Mouse (Mus musculus) embryonic facial prominence, embryonic 14.5 days (tissue): ENCODE data around the gene Paxx. TPM values are rescaled to one million over a fixed set of nuclear protein-coding genes. Genes with fewer than 3 reads are reported as not detected.

Experiments
- ATAC-seq: fragments of 200-750 bp; cut with Nextera tagmentation; 2 replicates; pipeline ENCODE4 v1.8.0; 2017; ENCODE audit warnings: low read depth, moderate number of reproducible peaks, moderate TSS enrichment
- DNase-seq: peaks from one replicate; pipeline ENCODE4 v3.0.0-alpha.2; 2015; ENCODE audit warnings: low spot score
- H3K27ac ChIP-seq: fragments of 300-500 bp; sonication (generic); replicated peaks from 2 replicates; pipeline ENCODE4 v1.5.1; 2014; ENCODE audit warnings: low read depth, mild to moderate bottlenecking, low read length, moderate library complexity
- H3K27me3 ChIP-seq: fragments of 300-500 bp; sonication (generic); replicated peaks from 2 replicates; pipeline ENCODE4 v1.6.1; 2014; ENCODE audit warnings: low read length; ENCODE audit not compliant: control insufficient read depth, insufficient read depth
- H3K36me3 ChIP-seq: fragments of 300-500 bp; sonication (generic); 2 replicates; pipeline ENCODE4 v1.6.1; 2014; ENCODE audit warnings: low read length, mixed read lengths; ENCODE audit not compliant: control insufficient read depth, insufficient read depth
- H3K4me1 ChIP-seq: fragments of 300-500 bp; sonication (generic); 2 replicates; pipeline ENCODE4 v1.6.1; 2014; ENCODE audit warnings: antibody characterized with exemption, low read length; ENCODE audit not compliant: control insufficient read depth, insufficient read depth
- H3K4me2 ChIP-seq: fragments of 300-500 bp; sonication (generic); 2 replicates; pipeline ENCODE4 v1.6.1; 2014; ENCODE audit warnings: low read depth, mild to moderate bottlenecking, low read length, moderate library complexity, mixed read lengths
- H3K4me3 ChIP-seq: fragments of 300-500 bp; sonication (generic); 2 replicates; pipeline ENCODE4 v1.5.1; 2014; ENCODE audit warnings: low read depth, mild to moderate bottlenecking, low read length
- H3K9ac ChIP-seq: fragments of 300-500 bp; sonication (generic); 2 replicates; pipeline ENCODE4 v1.6.1; 2014; ENCODE audit warnings: low read depth, mild to moderate bottlenecking, low read length, moderate library complexity, mixed read lengths
- H3K9me3 ChIP-seq: fragments of 300-500 bp; sonication (generic); 2 replicates; pipeline ENCODE4 v1.6.1; 2016; ENCODE audit warnings: low read length; ENCODE audit not compliant: control insufficient read depth
- WGBS: fragments of 180-500 bp; shearing (Covaris S2); extraction: QIAGEN DNeasy Blood & Tissue Kit; methylation state at CpG from one replicate; pipeline ENCODE4 v1.1.7; 2014; 5-methylcytosine and 5-hydroxymethylcytosine counted together
- polyA plus RNA-seq: library from polyadenylated mRNA; unstranded; fragments of >200 nt; fragmentation: Nextera tagmentation; extraction: Ambion mirVana; gene quantifications from 2 replicates; pipeline ENCODE4 v1.2.1, GENCODE M21; 2014

Paxx gene
- polyA plus RNA-seq, 1 experiment from 2014 or later: 41.7 TPM

DNA sequence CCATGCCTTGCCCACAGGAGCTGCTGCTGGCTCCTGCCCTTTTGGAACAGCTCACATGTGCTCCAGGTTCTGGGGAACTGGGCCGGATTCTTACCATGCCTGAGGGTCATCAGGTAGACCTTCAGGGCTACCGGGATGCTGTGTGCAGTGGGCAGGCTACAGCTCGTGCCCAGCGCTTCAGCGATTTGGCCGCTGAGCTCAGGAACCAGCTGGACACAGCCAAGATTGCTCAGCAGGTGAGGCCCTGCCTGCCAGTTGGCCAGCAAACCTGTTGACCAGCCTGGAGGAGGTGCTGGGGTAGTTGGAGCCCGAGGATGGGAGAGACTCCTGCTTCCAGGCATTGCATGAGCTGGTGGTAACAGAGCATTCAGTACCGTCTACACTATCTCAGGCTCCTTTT is 26.6 kb downstream of the Paxx start:
- Histone ChIP-seq H3K36me3 (0 out of 2 replicates have a peak, but pooled peaks cover 3% of the 10 kb centered on the region), H3K9me3 (no peaks in the 10 kb centered on the region), H3K4me3 (no peak overlapping the region), H3K9ac (no peak overlapping the region), H3K4me2 (no peak overlapping the region), H3K27ac (no peak overlapping the region), H3K4me1 (no peaks in the 10 kb centered on the region), H3K27me3 (0 out of 2 replicates have a peak, but pooled peaks cover 4% of the 10 kb centered on the region)
- DNase-seq (no peak), ATAC-seq (no peak)
- WGBS: 92% methylated on average over 8 of the region's 8 CpGs

DNA sequence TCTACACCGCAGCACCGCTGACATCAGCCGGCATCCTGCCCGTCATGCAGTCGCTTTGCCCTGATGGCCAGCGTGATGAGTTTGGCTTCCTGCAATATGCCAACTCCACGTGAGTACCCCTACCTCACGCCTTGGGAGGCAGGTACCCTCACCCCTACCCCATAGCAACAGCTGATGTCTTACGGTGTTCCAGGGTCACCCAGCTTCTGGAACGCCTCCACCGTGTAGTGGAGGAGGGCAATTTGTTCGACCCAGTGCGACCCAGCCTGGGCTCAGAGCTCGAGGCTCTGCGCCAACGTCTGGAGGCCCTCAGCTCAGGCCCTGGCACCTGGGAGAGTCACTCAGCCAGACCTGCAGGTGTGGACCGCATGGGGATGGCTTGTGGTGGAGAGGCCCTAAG is 27.8 kb downstream of the Paxx start:
- H3K4me2 ChIP-seq: no peak overlapping the region
- no peak overlapping the region for H3K4me3 ChIP-seq
- H3K9me3 ChIP-seq: no peaks in the 10 kb centered on the region
- no peak overlapping the region for H3K27ac ChIP-seq
- H3K27me3 ChIP-seq: 0 out of 2 replicates have a peak, but pooled peaks cover 4% of the 10 kb centered on the region
- ATAC-seq: no peak
- H3K36me3 ChIP-seq: 0 out of 2 replicates have a peak, but pooled peaks cover 3% of the 10 kb centered on the region
- no peaks in the 10 kb centered on the region for H3K4me1 ChIP-seq
- H3K9ac ChIP-seq: no peak overlapping the region
- WGBS: 87% methylated on average over 17 of the region's 17 CpGs
- DNase-seq: no peak

GRCm38 (mm10) chr2:25432326-25433098 is 28.4 kb downstream of the Paxx start:
- H3K4me3 ChIP-seq: no peak overlapping the region
- H3K27me3 ChIP-seq: 0 out of 2 replicates have a peak, but pooled peaks cover 4% of the 10 kb centered on the region
- ATAC-seq (no peak), DNase-seq (no peak)
- H3K9ac ChIP-seq: no peak overlapping the region
- H3K4me2 ChIP-seq: no peak overlapping the region
- no peaks in the 10 kb centered on the region for H3K4me1 ChIP-seq
- H3K27ac ChIP-seq: no peak overlapping the region
- 72% methylated on average over 11 of the region's 11 CpGs for WGBS
- H3K9me3 ChIP-seq: no peaks in the 10 kb centered on the region
- 0 out of 2 replicates have a peak, but pooled peaks cover 3% of the 10 kb centered on the region for H3K36me3 ChIP-seq

- 64% methylated on average over 6 of the region's 6 CpGs for WGBS
- Histone ChIP-seq H3K27me3 (0 out of 2 replicates have a peak, but pooled peaks cover 4% of the 10 kb centered on the region), H3K4me2 (no peak overlapping the region), H3K9ac (no peak overlapping the region), H3K9me3 (no peaks in the 10 kb centered on the region), H3K36me3 (0 out of 2 replicates have a peak, but pooled peaks cover 3% of the 10 kb centered on the region), H3K4me1 (no peaks in the 10 kb centered on the region), H3K27ac (no peak overlapping the region), H3K4me3 (no peak overlapping the region)
- DNase-seq: no peak
- ATAC-seq: no peak
Measured at GRCm38 (mm10) chr2:25431308-25431855, 29.5 kb downstream of the Paxx start.

GRCm38 (mm10) chr2:25430395-25431233 is 30.3 kb downstream of the Paxx start:
- no peaks in the 10 kb centered on the region for H3K4me1 ChIP-seq
- H3K9ac ChIP-seq: no peak overlapping the region
- no peaks in the 10 kb centered on the region for H3K9me3 ChIP-seq
- H3K27me3 ChIP-seq: peaks cover 10% of the 10 kb centered on the region
- H3K27ac ChIP-seq: no peak overlapping the region
- DNase-seq (no peak), ATAC-seq (no peak)
- no peak overlapping the region for H3K4me3 ChIP-seq
- H3K4me2 ChIP-seq: no peak overlapping the region
- WGBS: 66% methylated on average over 17 of the region's 17 CpGs
- 0 out of 2 replicates have a peak, but pooled peaks cover 3% of the 10 kb centered on the region for H3K36me3 ChIP-seq

DNA sequence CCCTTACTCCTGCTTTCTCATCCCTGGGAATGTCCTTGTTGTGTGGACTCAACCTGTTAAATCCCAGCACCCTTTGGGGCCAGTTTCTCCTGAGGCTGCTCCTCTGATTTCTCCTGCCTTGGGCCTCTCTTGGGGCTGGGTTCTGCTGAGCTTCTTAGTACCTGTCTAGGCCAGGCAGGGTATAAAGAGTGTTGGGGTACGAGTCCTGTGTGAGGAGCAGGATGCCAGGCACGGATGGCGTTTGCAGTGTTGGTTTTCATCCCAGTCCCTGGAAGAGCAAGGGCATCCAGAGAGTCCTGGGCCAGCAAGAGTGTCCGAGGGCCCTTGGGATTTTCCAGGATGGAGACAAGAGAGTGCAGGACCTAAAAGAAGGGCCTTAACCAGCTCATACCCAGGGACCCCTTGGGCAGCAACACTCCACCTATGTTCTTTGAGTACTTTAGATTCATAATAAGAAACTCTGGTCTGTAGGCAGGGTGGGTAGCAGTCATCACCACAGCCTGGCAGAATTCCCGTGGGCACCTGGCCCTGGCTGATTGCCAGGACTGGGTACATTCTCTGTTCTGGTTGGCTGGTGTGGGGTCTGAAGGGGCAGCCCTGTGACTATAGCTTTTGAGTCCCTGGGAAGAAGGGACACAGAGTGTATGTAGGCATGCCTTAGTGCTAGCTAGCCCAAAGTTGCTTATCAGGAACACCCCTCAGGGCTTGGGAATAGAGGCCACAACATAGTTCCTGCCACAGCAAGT is 31.3 kb downstream of the Paxx start:
- Histone ChIP-seq H3K9ac (peak overlapping the region; percentile 76), H3K27ac (no peak overlapping the region), H3K27me3 (peaks cover 20% of the 10 kb centered on the region), H3K36me3 (no peaks in the 10 kb centered on the region), H3K4me2 (peak overlapping the region; percentile 92), H3K4me3 (peak overlapping the region; percentile 72), H3K9me3 (no peaks in the 10 kb centered on the region), H3K4me1 (no peaks in the 10 kb centered on the region)
- DNase-seq (no peak), ATAC-seq (no peak)
- 65% methylated on average over 5 of the region's 5 CpGs for WGBS

GRCm38 (mm10) chr2:25428442-25429236 is 32.3 kb downstream of the Paxx start, which contains the start of gene Abca2:
Abca2 (plus strand) TSS chr2:25428703.
- peaks cover 25% of the 10 kb centered on the region for H3K27me3 ChIP-seq
- ATAC-seq: peak; percentile 93
- peak; percentile 96 for DNase-seq

More at GRCm38 (mm10) chr2:25428442-25429236, 32.3 kb downstream of the Paxx start, which contains the start of gene Abca2:
- WGBS: 0% methylated on average over 34 of the region's 89 CpGs
- H3K9me3 ChIP-seq: no peaks in the 10 kb centered on the region
- peak within 1 kb of the TSS; percentile 76 for H3K9ac ChIP-seq
- peak within 1 kb of the TSS; percentile 92 for H3K4me2 ChIP-seq
- peak within 1 kb of the TSS; percentile 72 for H3K4me3 ChIP-seq
- no peaks in the 10 kb centered on the region for H3K4me1 ChIP-seq
- H3K36me3 ChIP-seq: no peaks in the 10 kb centered on the region
- no peak within 1 kb of the TSS for H3K27ac ChIP-seq
